Mouse (Mus musculus) E14TG2a.4 (cell line): ENCODE results near the gene Pithd1.

ENCODE experiments used
- CTCF ChIP-seq: conservative IDR thresholded peaks from 2 replicates; pipeline ENCODE4 v1.5.1; 2014; ENCODE audit warnings: low read length
- POU5F1 ChIP-seq: IDR thresholded peaks from 2 replicates; pipeline ENCODE4 v1.6.1; 2014; ENCODE audit warnings: low read length, borderline replicate concordance

DNA sequence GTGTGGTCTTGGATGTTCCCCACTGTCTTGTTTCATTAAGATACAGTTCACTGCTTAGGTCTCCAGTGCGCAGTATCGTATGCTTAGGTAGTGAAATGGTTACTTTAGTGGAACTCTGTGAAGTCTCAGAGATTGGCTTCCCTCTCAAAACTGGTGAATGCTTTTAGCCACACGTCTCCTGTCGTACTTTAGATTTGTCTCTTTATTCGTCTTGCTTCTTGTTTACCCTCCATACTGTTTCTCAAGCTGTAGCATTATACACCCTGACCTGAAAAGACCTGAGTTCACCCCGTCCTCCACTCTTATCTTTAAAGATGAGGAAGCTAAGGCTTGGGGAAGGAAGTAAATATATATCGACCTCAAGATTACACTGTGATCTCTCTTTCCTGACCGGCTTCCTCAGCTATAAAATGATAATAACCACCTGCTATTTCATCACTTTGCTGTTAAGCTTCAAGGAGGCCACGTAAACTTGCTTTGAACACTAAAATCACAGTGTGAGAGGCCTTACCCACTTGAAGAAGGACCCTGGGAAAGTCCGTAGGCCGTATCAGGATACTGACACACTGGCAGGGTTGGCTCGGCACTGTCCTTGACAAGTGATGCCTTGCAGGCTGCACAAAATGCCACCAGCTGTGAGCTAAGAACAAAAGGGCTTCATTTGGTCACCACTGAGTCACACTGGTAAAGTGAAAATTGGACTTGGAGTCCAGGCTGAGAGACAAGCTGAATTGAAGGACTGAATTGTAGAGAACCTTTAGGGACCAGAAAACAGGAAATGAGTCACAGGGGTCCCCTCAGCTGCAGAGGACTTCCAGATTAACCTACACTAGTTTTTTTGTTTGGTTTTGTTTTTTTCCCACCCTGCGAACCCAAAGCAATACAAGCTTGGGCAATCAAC, 13.9 kb downstream of the Pithd1 start:
- no peak for TF ChIP-seq CTCF
- no peak for TF ChIP-seq POU5F1
